Comparison of ENCODE assay signal across 26 mouse cellular contexts in the genomic region with DNA sequence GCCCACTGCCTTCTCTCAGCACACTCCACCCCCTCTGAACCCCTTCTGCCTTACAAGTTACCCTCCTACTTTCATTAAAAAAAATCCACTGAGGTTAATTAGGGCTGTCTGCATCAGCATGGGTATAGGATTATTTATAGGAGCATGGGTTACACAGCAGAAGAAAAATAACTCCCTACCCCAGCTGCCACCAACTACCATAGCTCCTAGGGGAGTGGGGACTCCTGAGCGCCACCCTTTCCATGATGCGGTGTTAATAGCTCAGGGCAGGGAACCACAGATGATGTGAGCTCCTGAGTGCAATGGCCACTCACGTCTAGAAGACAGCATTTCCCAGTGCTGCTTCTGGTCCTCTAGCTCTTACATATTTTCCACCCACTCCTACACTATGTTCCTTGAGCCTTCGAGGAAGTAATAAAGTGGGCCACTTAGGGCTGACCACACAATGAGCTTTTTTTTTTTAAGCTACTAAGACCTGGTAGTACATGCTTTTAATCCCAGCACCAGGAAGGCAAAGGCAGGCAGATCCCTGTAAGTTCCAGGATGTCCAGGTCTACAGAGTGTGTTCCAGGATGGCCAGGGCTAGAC. TPM values are rescaled to one million over a fixed set of nuclear protein-coding genes. Genes with fewer than 3 reads are reported as not detected.
DNase-seq lines count a peak whose midpoint lies in the region; ATAC-seq and TF ChIP-seq lines count a peak whose summit lies in the region.
"Had no signal": no experiment of that assay in that cellular context is flagged by ENCODE, and none has a peak within 500 bp of the region (broad histone marks: within the 10 kb centered on the region; RNA-seq: fewer than 3 reads in every experiment).

No protein-coding gene starts in this region.

- peaks cover 38% of the 10 kb centered on the region for H3K4me1 ChIP-seq in heart, embryonic 16.5 days (ENCODE audit: control insufficient read depth, insufficient read depth, low read length)
- H3K4me1 ChIP-seq in heart, embryonic 12.5 days (replicated peaks) = peaks cover 56% of the 10 kb centered on the region
- H3K4me1 ChIP-seq in limb, embryonic 12.5 days (replicated peaks) = peaks cover 10% of the 10 kb centered on the region; the same call in 1 of the 2 replicates
- peaks cover 14% of the 10 kb centered on the region; the same call in 1 of the 2 replicates for H3K4me1 ChIP-seq in limb, embryonic 10.5 days
- peaks cover 52% of the 10 kb centered on the region for H3K4me1 ChIP-seq in lung, postnatal 0 days (ENCODE audit: insufficient read depth, low read depth, low read length)

- no peak for TF ChIP-seq CTCF in lung, postnatal 0 days (IDR thresholded peaks at IDR 0.05)

- no peak overlapping the region for H3ac ChIP-seq in myocyte (ENCODE audit: control insufficient read depth, insufficient read length)

- 62% methylated on average over 4 of the region's 4 CpGs for WGBS in heart, embryonic 16.5 days
- 70% methylated on average over 4 of the region's 4 CpGs for WGBS in heart, embryonic 12.5 days
- WGBS in limb, embryonic 12.5 days = 62% methylated on average over 4 of the region's 4 CpGs
- WGBS in limb, embryonic 10.5 days = 77% methylated on average over 4 of the region's 4 CpGs
- 43% methylated on average over 4 of the region's 4 CpGs for WGBS in lung, postnatal 0 days

- ATAC-seq in heart, embryonic 16.5 days (replicated peaks; ENCODE audit: extremely low read depth, insufficient read depth, low FRiP score) = no peak
- ATAC-seq in heart, embryonic 12.5 days (ENCODE audit: insufficient number of reproducible peaks, low FRiP score) = no peak
- ATAC-seq in limb, embryonic 12.5 days (ENCODE audit: insufficient number of reproducible peaks, insufficient read depth, low FRiP score, low TSS enrichment, low read depth) = no peak
- peak; percentile 37 for ATAC-seq in lung, postnatal 0 days
- ATAC-seq: forebrain, embryonic 15.5 days; inflammation-experienced regulatory T-cells, adult 6 months had no signal

- TF ChIP-seq POLR2A in myocyte (IDR thresholded peaks at IDR 0.05; ENCODE audit: insufficient read length, low read depth) = no peak

- peak; percentile 74 for TF ChIP-seq EP300 in lung, postnatal 0 days (IDR thresholded peaks at IDR 0.05)

- no peak overlapping the region for H3K4me3 ChIP-seq in heart, embryonic 16.5 days (ENCODE audit: low read length)
- H3K4me3 ChIP-seq in heart, embryonic 12.5 days = no peak overlapping the region
- H3K4me3 ChIP-seq in limb, embryonic 12.5 days (replicated peaks) = no peak overlapping the region
- no peak overlapping the region for H3K4me3 ChIP-seq in limb, embryonic 10.5 days
- no peak overlapping the region for H3K4me3 ChIP-seq in lung, postnatal 0 days (ENCODE audit: low read depth, low read length)
- H3K4me3 ChIP-seq in myocyte = no peak overlapping the region
- H3K4me3 ChIP-seq: forebrain, embryonic 15.5 days; left cerebral cortex, adult 2 months; neural tube, embryonic 15.5 days had no signal

- no peak overlapping the region for H3K9ac ChIP-seq in heart, embryonic 16.5 days (ENCODE audit: low read length)
- no peak overlapping the region for H3K9ac ChIP-seq in heart, embryonic 12.5 days
- H3K9ac ChIP-seq in limb, embryonic 12.5 days (replicated peaks) = no peak overlapping the region
- H3K9ac ChIP-seq in lung, postnatal 0 days (replicated peaks; ENCODE audit: low read depth) = no peak overlapping the region
- H3K9ac ChIP-seq: forebrain, embryonic 15.5 days; hindbrain, embryonic 14.5 days; neural tube, embryonic 15.5 days had no signal

- peaks cover 79% of the 10 kb centered on the region for H3K79me2 ChIP-seq in myocyte (ENCODE audit: control insufficient read depth, insufficient read depth)

- no peaks in the 10 kb centered on the region; the same call in 1 of the 2 replicates for H3K36me3 ChIP-seq in heart, embryonic 16.5 days (ENCODE audit: control insufficient read depth, insufficient read depth)
- H3K36me3 ChIP-seq in heart, embryonic 12.5 days = peaks cover 9% of the 10 kb centered on the region; the same call in 1 of the 2 replicates
- peaks cover 13% of the 10 kb centered on the region for H3K36me3 ChIP-seq in limb, embryonic 12.5 days
- H3K36me3 ChIP-seq in limb, embryonic 10.5 days = peaks cover 19% of the 10 kb centered on the region
- no peaks in the 10 kb centered on the region; the same call in 1 of the 2 replicates for H3K36me3 ChIP-seq in lung, postnatal 0 days (ENCODE audit: insufficient read depth, low read length)
- peaks cover 12% of the 10 kb centered on the region for H3K36me3 ChIP-seq in myocyte (ENCODE audit: control insufficient read depth, insufficient read depth)
- H3K36me3 ChIP-seq: forebrain, embryonic 15.5 days; neural tube, embryonic 15.5 days had no signal

- H3K9me3 ChIP-seq in heart, embryonic 16.5 days (replicated peaks; ENCODE audit: control insufficient read depth, low read length) = no peaks in the 10 kb centered on the region
- no peaks in the 10 kb centered on the region for H3K9me3 ChIP-seq in heart, embryonic 12.5 days (replicated peaks)
- no peaks in the 10 kb centered on the region for H3K9me3 ChIP-seq in limb, embryonic 12.5 days
- no peaks in the 10 kb centered on the region for H3K9me3 ChIP-seq in limb, embryonic 10.5 days (replicated peaks)
- no peaks in the 10 kb centered on the region for H3K9me3 ChIP-seq in lung, postnatal 0 days (ENCODE audit: low read length)
- H3K9me3 ChIP-seq: forebrain, embryonic 15.5 days; neural tube, embryonic 15.5 days had no signal

- H3K27me3 ChIP-seq in heart, embryonic 16.5 days (ENCODE audit: control insufficient read depth, insufficient read depth, low read length) = no peaks in the 10 kb centered on the region
- no peaks in the 10 kb centered on the region for H3K27me3 ChIP-seq in heart, embryonic 12.5 days (replicated peaks)
- H3K27me3 ChIP-seq in limb, embryonic 12.5 days = no peaks in the 10 kb centered on the region
- H3K27me3 ChIP-seq in limb, embryonic 10.5 days (ENCODE audit: low read depth, poor library complexity, severe bottlenecking) = no peaks in the 10 kb centered on the region
- H3K27me3 ChIP-seq in lung, postnatal 0 days (replicated peaks; ENCODE audit: insufficient read depth, low read length) = no peaks in the 10 kb centered on the region
- H3K27me3 ChIP-seq in myocyte (ENCODE audit: control insufficient read depth, insufficient read depth, insufficient read length) = no peaks in the 10 kb centered on the region
- H3K27me3 ChIP-seq: forebrain, embryonic 15.5 days; neural tube, embryonic 15.5 days had no signal

- no peak for DNase-seq in limb, embryonic 10.5 days (ENCODE audit: low spot score)
- peak; percentile 84 for DNase-seq in lung, postnatal 0 days (ENCODE audit: low spot score)
- DNase-seq in lung, postnatal 10 days = no peak
- DNase-seq in adrenal gland, adult 18-20 months (ENCODE audit: low spot score in 2 of 2) = no peak
- DNase-seq: adrenal gland, postnatal 10 days; cerebellum, adult 2 months; cerebellum, postnatal 36 days; embryo, embryonic 11 days; gastrocnemius, postnatal 14 days; heart, adult 18-20 months; heart, postnatal 36 days; kidney, adult 18-20 months; right cerebral cortex, adult 18-20 months; right cerebral cortex, postnatal 4 days; thymus, postnatal 25 days had no signal

- H3K4me2 ChIP-seq in heart, embryonic 16.5 days (ENCODE audit: low read depth, low read length) = no peak overlapping the region
- H3K4me2 ChIP-seq in heart, embryonic 12.5 days = no peak overlapping the region
- H3K4me2 ChIP-seq in limb, embryonic 12.5 days = no peak overlapping the region
- no peak overlapping the region for H3K4me2 ChIP-seq in lung, postnatal 0 days (replicated peaks; ENCODE audit: low read depth, low read length)
- peak overlapping the region; percentile 71 for H3K4me2 ChIP-seq in myocyte (ENCODE audit: low read depth)
- H3K4me2 ChIP-seq: forebrain, embryonic 15.5 days; hindbrain, embryonic 14.5 days; neural tube, embryonic 15.5 days had no signal

- peak overlapping the region; percentile 54 for H3K27ac ChIP-seq in heart, embryonic 16.5 days (ENCODE audit: low read length)
- H3K27ac ChIP-seq in heart, embryonic 12.5 days (ENCODE audit: poor library complexity, severe bottlenecking) = no peak overlapping the region
- H3K27ac ChIP-seq in limb, embryonic 12.5 days = 0 out of 2 replicates have a peak overlapping the region, but pooled peaks have one; percentile 25
- H3K27ac ChIP-seq in limb, embryonic 10.5 days = no peak overlapping the region
- H3K27ac ChIP-seq in lung, postnatal 0 days (ENCODE audit: low read length) = peak overlapping the region; percentile 79
- H3K27ac ChIP-seq: forebrain, embryonic 15.5 days; hindbrain, embryonic 14.5 days; left cerebral cortex, adult 2 months; macrophage; neural tube, embryonic 15.5 days had no signal

TF ChIP-seq in myocyte, 11 proteins besides CTCF, POLR2A, EP300 and RAD21 (continues in another document):
- no peak for TF ChIP-seq MYOG (IDR thresholded peaks at IDR 0.05; ENCODE audit: control insufficient read depth in 1 of 3, insufficient read depth in 1 of 3, insufficient read length in 2 of 3, low read depth in 2 of 3)
- TF ChIP-seq CEBPB (IDR thresholded peaks at IDR 0.05; ENCODE audit: insufficient read depth, poor library complexity, severe bottlenecking) = no peak
- TF ChIP-seq POLR2AphosphoS2 (IDR thresholded peaks at IDR 0.05; ENCODE audit: insufficient read length, low read depth) = no peak
- TF ChIP-seq TCF3 (IDR thresholded peaks at IDR 0.05; ENCODE audit: insufficient read length, low read depth) = no peak
- no peak for TF ChIP-seq TCF12 (IDR thresholded peaks at IDR 0.05; ENCODE audit: insufficient read depth, poor library complexity, severe bottlenecking)
- TF ChIP-seq REST (IDR thresholded peaks at IDR 0.05; ENCODE audit: insufficient read depth, insufficient read length) = no peak

RNA-seq across cellular contexts. Expression of a gene that starts 44.9 kb away (rescaled TPM):
- polyA plus RNA-seq in heart, embryonic 16.5 days (2015; fragmentation: Nextera tagmentation; extraction: Ambion mirVana) = 71.3 and 74.1 TPM in 2 replicates
- polyA plus RNA-seq in heart, embryonic 12.5 days (2016; fragmentation: Nextera tagmentation; extraction: Ambion mirVana) = 80.5 and 83.4 TPM in 2 replicates
- 137 and 139 TPM in 2 replicates for polyA plus RNA-seq in limb, embryonic 12.5 days (2016; fragmentation: Nextera tagmentation; extraction: Ambion mirVana)
- 130 and 159 TPM in 2 replicates for polyA plus RNA-seq in limb, embryonic 10.5 days (2016; fragmentation: Nextera tagmentation; extraction: Ambion mirVana)
- polyA plus RNA-seq in lung, postnatal 0 days (2015; fragmentation: Nextera tagmentation; extraction: Ambion mirVana) = 108 and 110 TPM in 2 replicates
- 1,271 TPM for polyA plus RNA-seq in myocyte (2012; fragmentation: generic; extraction: Trizol)
- total RNA-seq in adrenal gland, adult 18-20 months (2021) = 100 to 1,000 TPM; 204 to 208 TPM

RNA-seq across cellular contexts. Expression of a gene that starts 55.9 kb away (rescaled TPM):
- polyA plus RNA-seq in heart, embryonic 16.5 days (2015; fragmentation: Nextera tagmentation; extraction: Ambion mirVana) = 0.03 TPM in 1 of 2 replicates, not detected in the other
- 0.03 TPM in 1 of 2 replicates, not detected in the other for polyA plus RNA-seq in heart, embryonic 12.5 days (2016; fragmentation: Nextera tagmentation; extraction: Ambion mirVana)
- polyA plus RNA-seq in limb, embryonic 12.5 days (2016; fragmentation: Nextera tagmentation; extraction: Ambion mirVana) = 0.04 TPM in 2 replicates
- polyA plus RNA-seq in limb, embryonic 10.5 days (2016; fragmentation: Nextera tagmentation; extraction: Ambion mirVana) = 0.03 and 0.05 TPM in 2 replicates
- polyA plus RNA-seq in lung, postnatal 0 days (2015; fragmentation: Nextera tagmentation; extraction: Ambion mirVana) = 0.04 TPM in 2 replicates
- 0.55 TPM for polyA plus RNA-seq in myocyte (2012; fragmentation: generic; extraction: Trizol)
- total RNA-seq in adrenal gland, adult 18-20 months (2021) = under 1 TPM; 0.19 to 0.30 TPM
- total RNA-seq: MEL had no signal
- polyA plus RNA-seq: inflammation-experienced regulatory T-cells, adult 6 months had no signal

Comparison
In these comparisons a context has a peak if more than half of its experiments do, and no peak if none do; other contexts are left out.
1. H3K27ac ChIP-seq: peak in heart, embryonic 16.5 days (single experiment), limb, embryonic 12.5 days (single experiment) and lung, postnatal 0 days (single experiment); none in heart, embryonic 12.5 days (single experiment) and limb, embryonic 10.5 days (single experiment).